In the genomic region with DNA sequence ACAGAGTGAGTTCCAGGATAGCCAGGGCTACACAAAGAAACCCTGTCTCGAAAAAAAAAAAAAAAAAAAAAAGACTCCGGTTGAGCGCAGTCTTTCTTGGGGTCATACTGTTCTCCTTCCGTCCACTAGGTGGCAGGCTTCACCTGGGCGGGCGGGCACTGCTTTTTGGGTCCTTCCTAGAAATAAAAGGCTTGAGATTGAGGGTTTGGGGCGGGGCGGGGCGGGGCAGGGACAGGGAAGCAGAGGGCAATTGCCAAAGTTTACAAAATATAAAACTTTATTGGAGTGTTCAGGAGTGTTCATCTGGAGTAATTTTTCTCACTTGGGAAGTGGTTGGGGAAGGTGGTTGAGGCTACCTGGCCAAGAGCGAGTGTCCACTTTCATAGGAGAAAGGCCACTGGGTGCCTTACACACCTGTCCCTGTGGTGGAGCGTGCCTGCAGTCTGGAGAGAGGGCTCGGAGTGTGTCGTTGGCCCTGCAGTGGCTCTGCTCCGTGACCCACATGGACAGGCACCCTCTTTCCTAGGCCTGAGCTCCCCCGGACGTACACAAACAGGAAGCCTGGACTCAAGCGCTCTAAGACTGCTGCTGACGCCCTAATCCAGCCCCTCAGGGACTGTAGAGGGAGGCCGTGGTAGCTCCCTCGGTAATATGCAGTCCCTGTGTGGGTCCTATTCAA, we compare ENCODE assay signal across 8 mouse cellular contexts. TPM values are rescaled to one million over a fixed set of nuclear protein-coding genes. Genes with fewer than 3 reads are reported as not detected.
DNase-seq lines count a peak whose midpoint lies in the region; ATAC-seq and TF ChIP-seq lines count a peak whose summit lies in the region.
"Had no signal": no experiment of that assay in that cellular context is flagged by ENCODE, and none has a peak within 500 bp of the region (broad histone marks: within the 10 kb centered on the region; RNA-seq: fewer than 3 reads in every experiment).

Tmem82 (minus strand) TSS at position 69 of the 679 bp plus-strand sequence.

- no peaks in the 10 kb centered on the region for H3K9me3 ChIP-seq in heart, embryonic 10.5 days
- no peaks in the 10 kb centered on the region for H3K9me3 ChIP-seq in kidney, embryonic 15.5 days (replicated peaks)

- peak; percentile 32 to 49 for DNase-seq in CD8-positive naive resting alpha-beta T cell, adult 2 months (ENCODE audit: low read depth in 2 of 2, low spot score in 2 of 2)
- peak; percentile 72 for DNase-seq in MEL-GATA-1-ER (ENCODE audit: extremely low read depth, low read depth)
- DNase-seq in heart, embryonic 10.5 days (ENCODE audit: low spot score), result no peak
- DNase-seq in lung, postnatal 25 days (ENCODE audit: low spot score), result peak; percentile 78

- WGBS in heart, embryonic 10.5 days, result 26% methylated on average over 20 of the region's 20 CpGs
- 21% methylated on average over 20 of the region's 20 CpGs for WGBS in kidney, embryonic 15.5 days
- 11% methylated on average over 20 of the region's 20 CpGs for WGBS in small intestine, adult 2 months

- TF ChIP-seq POLR2A in small intestine, adult 2 months (IDR thresholded peaks at IDR 0.05; ENCODE audit: low read depth, low read length), result no peak

- H3K9ac ChIP-seq in kidney, embryonic 15.5 days, result peak within 1 kb of the TSS; percentile 54

- peak within 1 kb of the TSS; percentile 60 for H3K4me3 ChIP-seq in heart, embryonic 10.5 days
- H3K4me3 ChIP-seq in kidney, embryonic 15.5 days (replicated peaks), result peak within 1 kb of the TSS; percentile 39
- peak within 1 kb of the TSS; percentile 90 for H3K4me3 ChIP-seq in small intestine, adult 2 months (ENCODE audit: low read depth, low read length)
- H3K4me3 ChIP-seq: myocyte had no signal

- no peaks in the 10 kb centered on the region for H3K36me3 ChIP-seq in heart, embryonic 10.5 days
- H3K36me3 ChIP-seq in kidney, embryonic 15.5 days, result no peaks in the 10 kb centered on the region
- H3K36me3 ChIP-seq in small intestine, adult 2 months (ENCODE audit: control insufficient read depth, insufficient read depth, low read length), result peaks cover 13% of the 10 kb centered on the region

- H3K27me3 ChIP-seq in heart, embryonic 10.5 days (ENCODE audit: insufficient read depth, poor library complexity, severe bottlenecking), result peaks cover 11% of the 10 kb centered on the region
- no peaks in the 10 kb centered on the region for H3K27me3 ChIP-seq in kidney, embryonic 15.5 days
- no peaks in the 10 kb centered on the region for H3K27me3 ChIP-seq in small intestine, adult 2 months (ENCODE audit: control insufficient read depth, insufficient read depth, low read length)

- peak within 1 kb of the TSS; percentile 67 for H3K4me2 ChIP-seq in kidney, embryonic 15.5 days

- peaks cover 46% of the 10 kb centered on the region for H3K4me1 ChIP-seq in heart, embryonic 10.5 days
- peaks cover 35% of the 10 kb centered on the region for H3K4me1 ChIP-seq in kidney, embryonic 15.5 days
- H3K4me1 ChIP-seq in small intestine, adult 2 months (ENCODE audit: control insufficient read depth, insufficient read depth, insufficient read length, low read length), result peaks cover 37% of the 10 kb centered on the region

- peak; percentile 69; the same call in 1 of the 2 replicates for TF ChIP-seq CTCF in small intestine, adult 2 months (IDR thresholded peaks at IDR 0.05; ENCODE audit: extremely low read depth, insufficient read length, insufficient replicate concordance, low read depth, low read length)

- peak; percentile 66 for ATAC-seq in common myeloid progenitor, adult 5-6 weeks (replicated peaks; ENCODE audit: low read depth, poor library complexity, severe bottlenecking)
- ATAC-seq in kidney, embryonic 15.5 days (replicated peaks; ENCODE audit: low FRiP score), result no peak

- H3K27ac ChIP-seq in heart, embryonic 10.5 days, result peak within 1 kb of the TSS; percentile 84
- 0 out of 2 replicates have a peak within 1 kb of the TSS, but pooled peaks have one; percentile 32 for H3K27ac ChIP-seq in kidney, embryonic 15.5 days
- peak within 1 kb of the TSS; percentile 98 for H3K27ac ChIP-seq in small intestine, adult 2 months (ENCODE audit: insufficient read depth, low read depth, low read length)

RNA-seq across cellular contexts. Expression of gene Tmem82, which starts in this region (rescaled TPM):
- 0.29 and 0.32 TPM in 2 replicates for total RNA-seq in common myeloid progenitor, adult 5-6 weeks (2017)
- polyA plus RNA-seq in heart, embryonic 10.5 days (2016; fragmentation: Nextera tagmentation; extraction: Ambion mirVana), result 0.96 and 2.4 TPM in 2 replicates
- polyA plus RNA-seq in kidney, embryonic 15.5 days (2015; fragmentation: Nextera tagmentation; extraction: Ambion mirVana), result 2.7 and 3.1 TPM in 2 replicates
- 46.5 and 61.9 TPM in 2 replicates for polyA plus RNA-seq in small intestine, adult 2 months (2012; rRNA removed)

Comparison
In these comparisons a context has a peak if more than half of its experiments do, and no peak if none do; other contexts are left out.
1. RNA of gene Tmem82 (polyA plus RNA-seq): 46.5 to 61.9 TPM in small intestine, adult 2 months; 2.7 to 3.1 TPM in kidney, embryonic 15.5 days and 0.96 to 2.4 TPM in heart, embryonic 10.5 days; every median in the first group is over 10 times any median in the second.
2. Peak in ATAC-seq in common myeloid progenitor, adult 5-6 weeks; RNA of the gene not detected or under 1 TPM.
3. H3K27ac ChIP-seq: peak in every context shown above with its lines; median percentile 98 in small intestine, adult 2 months; 84 in heart, embryonic 10.5 days; 32 in kidney, embryonic 15.5 days.
4. H3K4me3 ChIP-seq: peak in every context shown above with its lines; median percentile 90 in small intestine, adult 2 months; 60 in heart, embryonic 10.5 days; 39 in kidney, embryonic 15.5 days.